Mouse (Mus musculus) gastrocnemius, adult 18-20 months (tissue): ENCODE measurements around the gene Acvr1b. TPM values are rescaled to one million over a fixed set of nuclear protein-coding genes. Genes with fewer than 3 reads are reported as not detected.
A peak's percentile ranks its signal among the peaks of the same experiment; 100 is the strongest.

Experiments
- DNase-seq: peaks from one replicate; pipeline ENCODE4 v3.0.0; 2021; ENCODE audit warnings: low spot score
- long read RNA-seq, 2 experiments: library from polyadenylated mRNA; stranded (forward); transcript quantifications; one replicate each; pipeline ENCODE4 v2.0.0; 2021
- total RNA-seq, 2 experiments: library from RNA; stranded (reverse); gene quantifications; 2 replicates each; pipeline ENCODE4 v1.2.3; 2021

The Acvr1b gene
- 10 to 100 TPM; 26.0 to 48.0 TPM for total RNA-seq
- long read RNA-seq, experiment 1, partial matches to known transcripts, result 0 of 4 reads
- long read RNA-seq, experiment 1, other reads (novel, unspliced or antisense), result 4 of 4 reads
- long read RNA-seq, experiment 2, partial matches to known transcripts, result 0 of 7 reads
- long read RNA-seq, experiment 2, other reads (novel, unspliced or antisense), result 7 of 7 reads

GRCm38 (mm10) chr15:101173421-101174211, at the start of gene Acvr1b:
Acvr1b (plus strand) TSS chr15:101174067.
- peak; percentile 90 for DNase-seq

- DNase-seq, result no peak
These were observed 48.3 kb upstream of the Acvr1b start for GRCm38 (mm10) chr15:101125561-101125960.

GRCm38 (mm10) chr15:101126876-101127544, 46.9 kb upstream of the Acvr1b start:
- DNase-seq, result peak; percentile 63

- peak; percentile 62 for DNase-seq
These were observed 45.4 kb upstream of the Acvr1b start, which contains the start of gene Acvrl1 for GRCm38 (mm10) chr15:101128181-101129089. Acvrl1 (plus strand) TSS chr15:101128522.

GRCm38 (mm10) chr15:101129412-101129811, 44.5 kb upstream of the Acvr1b start:
- DNase-seq, result no peak

- no peak for DNase-seq
These were observed 42.4 kb upstream of the Acvr1b start for GRCm38 (mm10) chr15:101131498-101131897.

- no peak for DNase-seq
These were observed 41.8 kb upstream of the Acvr1b start for GRCm38 (mm10) chr15:101132041-101132440.

- DNase-seq, result no peak
These were observed 41.1 kb upstream of the Acvr1b start for GRCm38 (mm10) chr15:101132761-101133160.

- peak; percentile 34 for DNase-seq
These were observed 39.7 kb upstream of the Acvr1b start for GRCm38 (mm10) chr15:101133993-101134704.

- no peak for DNase-seq
These were observed 38.5 kb upstream of the Acvr1b start for GRCm38 (mm10) chr15:101135405-101135804.

- no peak for DNase-seq
These were observed 36.4 kb upstream of the Acvr1b start for GRCm38 (mm10) chr15:101137455-101137854.

GRCm38 (mm10) chr15:101138675-101139074, 35.2 kb upstream of the Acvr1b start:
- no peak for DNase-seq

GRCm38 (mm10) chr15:101139885-101140284, 34.0 kb upstream of the Acvr1b start:
- peak; percentile 75 for DNase-seq

GRCm38 (mm10) chr15:101140587-101140986, 33.3 kb upstream of the Acvr1b start:
- no peak for DNase-seq

- peak; percentile 53 for DNase-seq
These were observed 32.8 kb upstream of the Acvr1b start for GRCm38 (mm10) chr15:101141061-101141541.

- DNase-seq, result peak; percentile 32
These were observed 31.2 kb upstream of the Acvr1b start for GRCm38 (mm10) chr15:101142672-101143071.

- peak; percentile 92 for DNase-seq
These were observed 30.4 kb upstream of the Acvr1b start for GRCm38 (mm10) chr15:101143494-101143893.

GRCm38 (mm10) chr15:101144176-101144575, 29.7 kb upstream of the Acvr1b start:
- DNase-seq, result no peak

GRCm38 (mm10) chr15:101144779-101145178, 29.1 kb upstream of the Acvr1b start:
- DNase-seq, result no peak

GRCm38 (mm10) chr15:101145424-101146099, 28.3 kb upstream of the Acvr1b start:
- peak; percentile 98 for DNase-seq
